Mouse (Mus musculus) megakaryocyte-erythroid progenitor cell, adult 5-6 weeks (primary cell): ENCODE results near the gene Odf3l1. TPM values are rescaled to one million over a fixed set of nuclear protein-coding genes. Genes with fewer than 3 reads are reported as not detected.

Source experiments
- ATAC-seq: replicated peaks from 2 replicates; pipeline ENCODE4 v1.8.0; 2016; ENCODE audit warnings: mild to moderate bottlenecking, inconsistent platforms; ENCODE audit not compliant: severe bottlenecking, poor library complexity, low FRiP score, low TSS enrichment
- total RNA-seq, 2 experiments: library from RNA; stranded (forward) in 1 of 2; stranded (reverse) in 1 of 2; fragments of 200-1000, 215-1000 nt in 1 of 2; fragments of >200 nt in 1 of 2; fragmentation: Nextera tagmentation in 1 of 2; gene quantifications; 2 replicates each; pipeline ENCODE4 v1.2.3; 2014 to 2017

Odf3l1 gene
- total RNA-seq, 2 experiments from 2014 or later: not detected

DNA sequence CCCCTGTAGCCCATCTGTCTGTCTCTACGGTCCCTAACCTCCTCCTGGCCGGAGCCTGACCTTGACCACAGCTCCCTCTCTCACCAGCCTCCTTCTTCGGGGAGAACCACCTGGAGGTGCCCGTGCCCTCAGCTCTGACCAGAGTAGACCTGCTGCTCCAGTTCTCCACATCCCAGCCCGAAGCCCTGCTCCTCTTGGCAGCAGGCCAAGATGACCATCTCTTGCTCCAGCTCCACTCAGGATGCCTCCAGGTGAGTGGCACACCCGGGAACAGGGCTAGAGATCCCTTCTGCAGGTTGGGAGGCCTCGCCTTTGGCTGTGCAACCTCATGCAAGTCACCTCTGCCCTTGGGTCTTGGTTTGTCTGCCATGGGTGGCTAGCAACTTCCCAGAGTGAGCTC, 19.0 kb upstream of the Odf3l1 start:
- ATAC-seq: no peak

DNA sequence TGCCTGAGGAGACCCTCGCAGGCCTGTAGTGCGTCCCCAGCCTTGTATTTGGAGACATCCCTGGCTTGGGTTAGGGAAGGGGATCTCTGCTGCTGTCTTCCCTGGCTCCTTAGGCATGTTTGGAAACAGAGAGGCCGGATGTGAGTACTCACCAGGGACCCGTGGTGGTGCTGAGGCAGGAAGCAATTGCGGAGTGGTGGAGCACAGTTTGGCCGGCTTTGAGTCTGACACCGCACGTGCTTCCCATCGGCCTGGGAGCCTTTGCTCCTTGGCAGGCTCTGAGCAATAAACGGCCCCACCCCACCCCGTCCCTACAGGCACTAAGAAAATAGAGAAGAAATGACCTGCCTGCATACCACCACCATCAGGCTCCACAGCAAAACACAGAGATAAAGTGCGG, 18.3 kb upstream of the Odf3l1 start:
- ATAC-seq: no peak

DNA sequence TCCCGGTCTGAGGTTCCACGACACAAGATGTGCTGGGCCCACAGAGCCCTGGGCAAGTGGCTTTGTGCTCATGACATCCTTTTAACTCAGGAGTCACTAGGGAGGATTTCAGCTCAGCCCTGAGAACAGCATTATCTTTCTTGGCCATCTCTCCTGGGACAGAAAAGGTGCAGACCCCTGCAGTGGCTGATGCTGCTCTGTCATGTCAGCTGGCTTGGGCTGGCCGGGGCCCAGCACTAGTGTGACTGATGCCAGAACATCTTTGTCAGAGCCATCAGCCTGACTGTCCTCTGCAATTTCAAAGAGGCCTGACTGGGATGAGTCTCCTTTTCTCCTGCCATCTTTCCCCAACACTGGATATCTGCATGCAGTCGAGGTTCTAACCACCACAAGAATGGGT, 17.8 kb upstream of the Odf3l1 start:
- no peak for ATAC-seq

DNA sequence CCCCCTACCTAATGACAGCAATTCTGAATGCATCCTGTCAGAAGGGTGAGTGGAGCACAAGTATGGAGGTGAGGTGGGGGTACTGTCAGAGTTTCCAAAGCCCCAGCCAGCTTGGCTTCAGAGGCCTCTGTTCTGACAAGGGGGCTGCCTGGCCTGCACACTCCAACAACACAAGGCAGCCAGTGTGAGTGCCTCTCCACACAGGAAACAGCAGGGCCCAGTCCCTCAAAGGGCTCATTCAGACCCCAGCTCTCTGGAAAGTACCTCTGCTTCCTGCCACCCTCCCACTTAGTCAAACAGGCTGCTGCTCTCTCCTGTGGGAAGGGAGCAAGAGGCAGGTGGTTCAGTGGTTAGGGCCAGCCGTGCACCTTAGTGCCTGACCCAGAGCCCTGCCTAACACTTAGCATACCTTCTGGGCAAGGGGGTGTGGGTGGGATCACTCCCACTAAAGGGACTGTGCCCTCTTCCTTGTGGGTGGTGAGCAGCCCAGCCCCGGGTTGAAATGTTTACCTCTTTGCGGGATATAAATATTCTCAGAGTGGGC, 17.1 kb upstream of the Odf3l1 start:
- ATAC-seq: no peak

DNA sequence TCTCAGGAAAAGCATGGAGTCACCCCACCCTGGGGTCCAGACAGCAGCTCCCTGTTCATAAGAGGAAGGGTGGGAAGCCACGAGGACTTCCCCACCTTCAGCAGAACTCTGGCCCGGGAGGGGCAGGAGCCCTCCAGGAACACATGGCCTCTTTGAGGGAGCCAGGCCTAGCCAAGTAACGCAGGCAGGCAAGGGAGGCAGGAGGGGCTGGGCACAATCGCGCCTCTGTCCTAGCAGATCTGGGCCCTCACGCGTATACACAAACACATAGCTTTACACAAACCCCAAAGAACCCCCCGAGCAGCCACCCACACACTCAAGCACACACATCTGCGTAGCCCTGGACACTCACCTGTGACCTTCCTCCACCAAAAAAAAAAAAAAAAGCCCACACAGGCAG, 16.3 kb upstream of the Odf3l1 start:
- ATAC-seq: no peak

DNA sequence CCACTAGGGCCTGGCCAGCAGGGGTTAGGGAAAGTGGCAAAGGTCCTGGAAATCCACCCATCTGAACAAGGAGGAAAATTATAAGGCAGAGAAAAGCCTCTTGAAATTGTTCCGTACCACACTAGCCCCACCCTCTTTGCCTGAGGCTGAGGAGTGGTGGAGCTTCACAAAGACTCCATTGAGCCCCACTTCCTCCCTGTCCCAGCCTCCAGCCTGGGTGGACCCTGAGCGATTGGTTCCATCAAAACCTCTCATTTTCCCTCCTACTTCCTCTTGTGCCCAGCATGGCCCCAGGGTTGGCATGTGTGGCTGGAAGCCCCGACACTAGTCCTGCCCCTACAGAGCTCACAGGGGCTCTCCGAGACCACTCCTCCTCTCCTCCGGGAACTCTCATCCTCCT, 12.8 kb upstream of the Odf3l1 start:
- no peak for ATAC-seq

DNA sequence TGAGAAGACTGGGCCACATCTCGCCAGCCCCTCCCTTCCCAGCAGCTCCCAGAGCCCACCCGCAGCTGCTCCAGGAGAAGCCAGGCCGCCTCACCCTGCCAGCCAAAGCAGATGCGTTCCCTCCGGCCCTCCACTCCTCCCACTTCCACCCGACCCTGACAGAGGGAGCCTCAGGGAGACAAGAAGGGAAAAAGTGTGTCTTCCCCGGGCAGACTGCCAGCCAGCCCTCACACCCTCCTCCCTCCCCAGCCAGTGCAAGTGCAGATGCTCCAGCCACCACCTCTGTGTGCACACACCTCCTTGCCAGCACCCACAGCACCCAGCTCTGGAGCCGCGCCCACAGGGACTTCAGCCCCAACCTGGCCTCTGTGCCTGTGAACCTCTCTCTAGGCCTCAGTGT, 12.3 kb upstream of the Odf3l1 start:
- no peak for ATAC-seq

DNA sequence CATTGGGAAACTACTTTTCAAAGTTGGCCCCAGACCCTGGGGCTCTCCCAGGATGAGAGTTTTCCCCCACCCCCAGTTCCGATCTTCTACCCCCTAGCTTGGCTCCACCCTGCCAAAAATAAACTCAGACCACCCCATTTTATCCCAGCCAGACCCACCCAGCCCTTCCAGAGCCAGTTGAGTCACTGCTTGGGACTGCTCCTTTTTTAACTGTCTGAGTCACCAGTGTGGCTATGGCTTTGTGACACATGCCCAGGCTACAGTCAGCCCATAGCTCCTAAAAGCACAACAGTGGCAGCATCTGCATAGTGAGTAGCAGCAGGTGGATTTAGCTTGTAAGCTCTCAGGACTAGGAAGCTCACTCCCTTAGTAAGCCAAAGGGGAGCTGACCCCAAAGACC, 8.6 kb upstream of the Odf3l1 start:
- ATAC-seq: no peak

DNA sequence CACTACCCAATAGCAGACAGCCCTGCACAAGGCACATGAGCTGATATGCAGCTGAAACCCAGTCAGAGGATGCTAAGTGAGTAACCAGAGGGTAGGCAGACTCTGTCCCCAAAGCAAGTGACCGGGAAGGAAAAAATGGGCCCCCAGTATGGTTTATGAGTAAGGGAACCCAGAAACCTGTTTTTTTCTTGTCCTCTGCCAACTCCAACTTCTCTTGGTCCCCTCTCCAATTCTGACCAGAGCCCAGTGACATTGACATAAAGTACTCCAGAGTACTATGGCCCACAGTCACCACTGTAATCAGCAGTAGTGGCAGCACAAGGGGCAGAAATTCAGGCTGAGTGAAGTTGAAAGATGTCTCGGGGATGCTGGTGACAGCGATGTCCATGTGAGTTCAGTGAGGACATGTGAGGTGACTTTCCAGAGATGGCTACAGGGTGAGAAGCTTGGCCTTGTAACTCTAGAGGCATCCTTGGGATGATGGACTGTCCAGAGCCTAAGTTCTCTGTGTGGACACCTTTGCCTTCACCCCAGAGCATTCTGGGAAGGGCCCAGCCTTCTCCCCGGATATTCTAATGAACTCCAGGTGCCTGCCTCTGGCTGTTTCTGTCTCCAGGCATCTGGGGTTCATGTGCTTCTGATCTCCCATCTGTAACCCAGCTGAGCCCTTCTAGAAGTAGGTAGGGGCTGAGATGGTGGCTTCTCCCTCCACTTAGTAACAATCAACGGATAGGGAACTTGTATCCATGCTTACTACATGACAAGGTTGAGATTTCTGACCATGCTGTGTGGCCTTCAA, 7.8 kb upstream of the Odf3l1 start:
- no peak for ATAC-seq

DNA sequence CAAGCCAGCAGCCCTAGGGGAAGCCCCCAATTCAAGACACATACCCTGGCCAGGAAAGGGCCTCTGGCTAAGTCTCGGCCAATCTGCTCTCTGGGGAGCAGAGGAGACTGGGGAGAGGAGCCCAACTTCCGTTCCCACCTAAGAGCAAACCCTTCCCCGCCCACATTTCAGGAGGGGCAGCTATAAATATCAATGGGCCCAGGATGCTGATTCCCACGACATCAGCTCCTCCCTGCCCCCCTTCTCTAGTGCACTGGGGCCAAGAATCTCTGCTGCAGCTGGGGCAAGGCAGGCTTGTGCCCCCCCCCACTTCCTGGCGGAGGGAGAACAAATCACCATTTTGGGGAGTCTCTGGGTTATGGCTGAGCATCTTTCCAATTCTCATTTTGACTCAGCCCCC, 6.7 kb upstream of the Odf3l1 start:
- no peak for ATAC-seq

DNA sequence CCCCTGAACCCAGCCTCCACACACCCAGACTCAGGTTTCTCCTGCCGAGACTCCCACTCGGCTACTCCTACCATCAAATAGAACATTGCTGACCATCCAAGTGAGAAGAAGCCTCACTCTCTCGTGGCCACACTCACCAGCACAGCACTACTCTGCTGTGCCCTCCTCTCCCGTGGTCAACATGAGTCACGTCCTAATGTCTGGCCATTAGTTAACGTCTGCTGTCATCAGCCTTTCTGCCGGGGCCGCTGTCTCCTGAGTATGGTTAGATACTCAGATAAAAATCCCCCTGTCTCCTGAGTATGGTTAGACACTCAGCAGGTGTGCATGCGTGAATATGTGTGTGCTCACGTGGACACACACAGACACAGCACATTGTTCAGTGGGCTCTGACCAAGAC, 6.3 kb upstream of the Odf3l1 start:
- ATAC-seq: no peak

DNA sequence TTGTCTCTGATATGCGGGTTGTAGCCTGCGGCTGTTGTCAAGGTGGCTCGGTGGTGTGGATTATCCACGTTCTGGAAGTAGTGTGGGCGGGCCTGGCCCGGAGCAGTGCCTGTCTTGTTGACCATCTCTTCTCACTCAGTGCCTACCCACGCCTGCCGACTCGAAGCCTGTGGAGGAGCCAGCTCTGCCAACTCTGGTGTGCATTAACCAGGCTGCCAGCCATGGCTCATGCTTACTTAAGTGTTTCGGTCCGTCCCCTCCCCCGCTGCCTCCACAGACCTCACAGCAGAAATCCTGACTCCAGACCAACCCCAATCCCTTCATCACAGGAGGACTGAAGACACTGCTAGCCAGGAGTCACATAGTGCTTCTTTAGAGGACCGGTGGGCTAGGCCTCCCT, 5.1 kb upstream of the Odf3l1 start:
- ATAC-seq: no peak

DNA sequence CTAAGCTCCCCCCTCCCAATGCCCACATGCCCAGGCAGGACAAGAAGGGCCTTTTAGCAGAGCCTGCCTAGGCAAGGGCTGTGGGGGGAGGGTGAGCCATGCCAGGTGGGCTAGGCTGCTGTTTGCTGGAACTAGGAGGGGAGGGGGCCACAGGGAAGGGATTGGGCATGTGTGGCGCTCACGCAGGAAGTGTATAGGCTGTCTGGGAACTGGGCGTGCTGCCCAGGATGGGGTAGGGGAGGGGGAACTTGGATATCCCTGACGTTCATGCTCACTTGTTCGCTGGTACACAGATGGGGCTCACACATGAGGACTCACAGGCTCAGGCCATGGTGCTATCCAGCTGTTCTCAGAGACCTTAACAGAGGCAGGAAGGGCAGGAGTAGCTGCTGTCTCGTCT, 3.8 kb upstream of the Odf3l1 start:
- ATAC-seq: no peak

DNA sequence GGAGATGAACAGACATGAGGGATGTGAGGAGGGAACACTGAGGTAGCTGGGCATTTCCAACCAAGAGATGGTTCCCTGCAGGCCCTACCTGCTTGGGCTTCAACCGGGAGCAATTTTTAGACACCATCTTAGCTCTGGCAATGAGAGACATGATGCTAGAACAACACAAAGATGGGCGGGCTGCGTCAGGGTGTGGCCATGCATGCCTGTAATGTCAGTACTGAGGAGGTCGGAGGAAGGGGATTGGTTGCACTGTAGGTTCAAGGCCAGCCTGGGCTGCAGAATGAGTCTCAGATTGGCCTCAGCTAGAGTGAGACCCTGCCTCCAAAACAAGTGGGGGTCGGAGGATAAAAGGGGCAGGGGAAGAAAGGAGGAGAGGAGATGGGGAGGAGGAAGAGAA, 2.0 kb upstream of the Odf3l1 start:
- ATAC-seq: no peak

DNA sequence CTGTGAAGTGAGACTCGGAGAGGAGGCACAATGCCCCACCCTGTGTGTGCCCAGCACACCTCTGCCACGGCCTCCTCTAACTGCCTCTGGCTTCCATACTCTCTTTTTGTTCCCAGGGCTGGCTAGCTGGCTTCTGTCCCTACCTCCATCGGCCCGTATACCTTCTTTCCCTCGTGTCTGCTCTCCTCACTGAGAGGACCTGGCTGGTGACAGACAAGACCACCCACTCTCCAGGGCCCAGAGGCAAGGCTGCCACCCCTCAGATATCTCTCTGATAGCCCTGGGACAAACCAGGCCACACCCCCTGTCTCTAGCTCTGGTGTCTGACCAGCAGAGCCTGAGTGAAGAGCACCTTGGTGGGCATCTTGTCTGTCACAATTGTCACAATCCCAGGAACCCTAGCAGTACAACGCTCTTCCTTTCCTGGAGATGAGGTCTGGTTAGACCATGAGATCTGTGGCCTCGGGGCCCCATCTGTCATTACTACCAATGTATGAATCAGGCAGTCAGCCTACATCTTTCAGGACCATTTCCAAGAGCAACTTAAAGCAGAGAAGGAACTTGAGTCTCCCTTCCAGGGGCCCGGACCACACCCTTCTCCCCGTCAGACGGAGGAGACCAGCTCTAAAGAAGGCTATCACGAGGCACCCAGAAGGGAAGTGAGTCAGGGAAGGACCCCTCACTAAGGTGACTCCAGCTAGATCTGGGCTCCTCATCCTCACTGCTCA, 1.4 kb upstream of the Odf3l1 start:
- no peak for ATAC-seq

DNA sequence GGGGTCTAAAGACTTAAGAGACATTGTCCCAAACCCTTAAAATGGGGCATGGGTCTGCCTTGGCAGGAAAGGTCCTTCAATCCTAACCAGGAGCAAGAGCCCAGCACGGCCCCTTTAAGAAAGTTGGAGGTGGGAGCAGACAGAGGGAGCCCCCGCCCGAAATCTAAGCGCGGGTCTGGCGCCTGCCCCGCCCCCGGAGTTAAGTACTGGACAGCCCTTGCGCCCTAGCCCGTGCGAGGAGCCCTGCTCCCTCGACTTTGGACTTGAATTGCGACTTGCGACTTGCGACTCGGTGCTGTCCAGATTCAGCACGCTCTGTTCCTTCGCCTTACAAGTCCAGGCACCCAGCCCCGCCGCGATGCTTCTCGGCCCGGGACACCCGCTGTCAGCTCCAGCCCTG, 353 bp upstream of the Odf3l1 start, which contains the start of gene Cspg4:
Gene Cspg4, plus strand, starts transcription at position 202 of the 400 bp plus-strand sequence.
- no peak for ATAC-seq

DNA sequence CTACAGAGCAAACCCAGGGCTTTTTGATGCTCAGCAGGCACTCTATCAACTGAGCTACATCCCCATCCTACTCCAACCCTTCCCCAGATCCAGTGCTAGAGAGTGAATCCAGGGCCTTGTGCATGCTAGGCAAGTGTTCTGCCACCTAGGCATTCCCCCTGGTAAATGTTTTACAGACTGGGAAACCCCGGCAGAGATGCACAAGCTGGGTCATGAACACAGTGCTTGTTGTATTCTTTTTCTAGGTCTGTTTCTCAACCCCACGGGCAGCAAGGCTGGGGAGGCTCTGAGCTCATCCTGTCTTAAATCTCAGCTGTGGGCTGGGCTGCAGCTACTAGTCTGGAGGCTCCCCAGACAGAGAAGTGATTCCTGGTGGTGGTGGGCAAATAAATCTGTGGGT, 1.6 kb downstream of the Odf3l1 start:
- ATAC-seq: no peak

DNA sequence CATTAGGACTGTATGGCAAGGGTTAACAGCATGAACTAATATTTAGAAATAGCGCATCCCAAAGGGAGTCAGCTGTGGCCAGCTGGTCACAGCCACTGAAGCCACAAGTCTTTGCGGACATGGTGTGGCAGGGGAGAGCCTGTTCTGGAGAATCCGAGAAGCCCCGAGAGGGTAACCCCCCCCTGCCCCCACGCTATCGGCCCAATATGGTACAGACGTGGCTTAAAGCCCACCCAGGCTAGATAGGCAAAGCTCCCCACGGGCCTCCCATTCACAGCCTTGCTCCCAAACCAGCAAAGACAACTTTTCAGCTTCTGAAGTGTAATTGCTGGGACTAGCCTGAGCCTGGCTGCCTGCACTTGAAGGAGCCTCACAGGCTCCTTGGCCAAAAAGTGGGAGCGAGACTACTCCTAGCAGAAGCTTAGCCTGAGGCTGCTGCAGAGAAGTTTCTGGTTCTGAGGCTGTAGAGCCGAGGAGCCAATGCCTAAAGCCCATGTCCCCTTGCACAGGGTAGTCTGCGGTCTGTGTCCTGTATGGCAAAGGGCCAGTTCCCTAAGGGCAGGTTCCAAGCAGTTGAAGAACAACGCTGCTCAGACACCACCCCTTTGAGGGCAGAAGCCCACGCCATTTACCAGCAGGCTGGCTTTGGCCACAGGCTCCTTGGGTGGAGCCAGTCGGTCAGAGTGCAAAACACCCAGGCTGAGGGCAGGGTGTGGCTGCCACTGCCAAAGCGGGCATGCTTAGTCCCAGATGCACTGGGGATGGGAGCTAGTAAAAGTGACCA, 3.8 kb downstream of the Odf3l1 start:
- ATAC-seq: no peak

DNA sequence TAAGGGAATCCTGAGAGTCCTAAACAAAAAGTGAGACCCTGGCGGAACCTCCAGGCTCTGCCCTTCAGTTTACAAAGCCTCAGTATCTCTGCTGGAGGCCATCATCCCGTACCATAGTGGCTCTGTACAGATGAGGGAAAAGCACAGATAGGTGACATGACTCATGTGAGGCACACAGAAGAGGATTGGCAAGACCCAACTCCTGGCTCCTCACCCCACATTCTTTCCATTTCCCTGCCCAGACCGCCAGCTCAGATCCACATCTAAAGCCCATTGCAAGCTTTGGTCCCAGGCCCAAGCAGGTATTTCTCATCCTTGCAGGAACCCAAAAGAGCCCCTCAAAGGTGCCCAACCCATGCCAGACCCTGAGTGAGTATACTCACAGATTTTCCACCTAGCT, 4.4 kb downstream of the Odf3l1 start:
- ATAC-seq: no peak

DNA sequence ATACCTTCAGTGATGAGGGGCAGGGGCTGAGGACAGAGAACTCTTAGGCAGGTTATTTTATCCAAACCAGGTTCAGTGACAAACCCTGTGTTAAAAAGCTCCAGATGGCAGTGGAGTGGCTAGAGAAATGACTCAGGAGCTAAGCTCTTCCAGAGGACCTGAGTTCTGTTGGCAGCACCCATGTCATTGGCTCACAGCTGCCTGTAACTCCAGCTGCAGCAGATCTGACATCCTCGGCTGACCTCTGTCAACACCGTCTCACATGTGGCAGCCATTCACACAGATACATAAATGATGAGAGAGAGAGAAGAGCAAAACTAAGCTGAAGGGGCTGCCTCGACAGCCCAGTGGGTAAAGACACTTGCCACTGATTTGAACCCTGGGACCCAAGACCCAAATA, 7.0 kb downstream of the Odf3l1 start:
- no peak for ATAC-seq
